Mouse (Mus musculus) urinary bladder, postnatal 10 days (tissue): ENCODE measurements around the gene P4ha1.

ENCODE experiments used
- DNase-seq: peaks from one replicate; pipeline ENCODE4 v3.0.0; 2022; ENCODE audit warnings: low spot score

P4ha1 gene

DNA sequence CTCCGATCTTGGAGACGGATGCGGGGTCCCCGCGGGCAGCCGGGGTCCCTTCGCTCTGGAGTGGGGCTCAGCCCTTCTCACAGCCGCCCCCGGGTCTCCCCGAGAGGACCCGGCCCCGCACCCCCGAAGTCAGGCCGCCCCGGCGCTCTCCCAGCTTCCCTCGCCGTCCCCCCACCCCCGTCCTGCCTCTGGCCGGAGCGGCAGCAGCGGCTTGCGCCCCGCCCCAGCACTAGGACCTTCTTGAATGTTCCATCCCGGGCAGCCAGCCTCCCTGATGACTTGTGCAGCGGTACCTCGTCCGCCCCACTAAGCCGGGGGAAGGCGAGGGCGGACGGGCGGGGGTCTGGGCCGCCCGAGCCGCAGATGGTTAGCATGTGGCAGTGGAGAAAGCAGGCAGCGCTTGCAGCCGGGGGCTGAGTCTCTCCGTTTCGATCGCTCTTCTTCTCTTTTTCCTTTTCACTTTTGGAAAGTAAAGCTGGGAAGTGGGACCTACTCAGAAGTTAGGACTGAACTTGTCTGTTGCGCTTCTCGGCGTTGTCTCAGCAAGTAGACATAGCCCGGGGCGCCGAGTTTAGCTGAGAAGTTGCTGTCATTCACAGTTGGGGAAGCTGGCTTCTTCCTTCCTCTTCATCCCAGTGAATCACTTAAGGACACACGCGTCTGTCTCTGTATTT, 529 bp downstream of the P4ha1 start:
- DNase-seq, result no peak

DNA sequence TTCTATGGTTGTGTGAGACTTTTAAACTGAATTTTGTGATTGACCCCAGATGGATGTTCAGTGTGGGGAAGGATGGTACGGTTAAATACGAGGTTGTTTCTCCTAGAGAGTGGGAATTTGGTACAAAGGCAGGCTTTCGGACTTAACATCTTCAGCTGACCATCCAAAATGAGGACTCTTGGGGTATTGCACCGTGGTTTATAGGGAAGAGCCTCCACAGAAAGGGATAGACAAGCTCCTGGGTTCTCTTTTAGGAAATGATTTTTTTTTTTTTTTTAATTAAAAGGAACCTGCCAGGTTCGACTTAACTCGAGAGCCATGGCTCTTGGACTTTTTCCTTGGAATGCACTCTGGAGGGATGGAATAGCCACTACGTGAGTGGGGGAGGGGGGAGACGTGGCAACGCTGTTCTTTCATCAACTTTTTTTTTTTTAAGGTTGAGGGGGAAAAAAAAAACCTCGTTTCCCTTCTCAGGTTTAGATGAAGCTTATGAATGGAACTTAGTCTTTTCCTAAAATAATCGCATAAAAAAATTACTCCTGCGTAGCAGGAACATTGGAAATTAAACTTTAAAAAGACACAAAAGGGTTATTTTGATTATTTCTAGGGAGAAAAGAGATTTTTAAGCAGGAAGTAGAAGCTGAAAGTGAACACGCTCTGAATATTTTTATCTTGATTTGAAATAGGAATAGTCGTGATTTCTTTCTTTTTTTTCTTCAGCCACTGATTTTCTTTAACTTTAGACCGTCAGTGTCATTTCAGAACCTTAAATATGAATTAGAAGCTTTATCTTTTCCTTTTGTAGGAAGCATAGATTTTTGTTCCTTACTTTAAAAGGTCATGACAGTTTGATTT, 1.4 kb downstream of the P4ha1 start:
- DNase-seq, result no peak

DNA sequence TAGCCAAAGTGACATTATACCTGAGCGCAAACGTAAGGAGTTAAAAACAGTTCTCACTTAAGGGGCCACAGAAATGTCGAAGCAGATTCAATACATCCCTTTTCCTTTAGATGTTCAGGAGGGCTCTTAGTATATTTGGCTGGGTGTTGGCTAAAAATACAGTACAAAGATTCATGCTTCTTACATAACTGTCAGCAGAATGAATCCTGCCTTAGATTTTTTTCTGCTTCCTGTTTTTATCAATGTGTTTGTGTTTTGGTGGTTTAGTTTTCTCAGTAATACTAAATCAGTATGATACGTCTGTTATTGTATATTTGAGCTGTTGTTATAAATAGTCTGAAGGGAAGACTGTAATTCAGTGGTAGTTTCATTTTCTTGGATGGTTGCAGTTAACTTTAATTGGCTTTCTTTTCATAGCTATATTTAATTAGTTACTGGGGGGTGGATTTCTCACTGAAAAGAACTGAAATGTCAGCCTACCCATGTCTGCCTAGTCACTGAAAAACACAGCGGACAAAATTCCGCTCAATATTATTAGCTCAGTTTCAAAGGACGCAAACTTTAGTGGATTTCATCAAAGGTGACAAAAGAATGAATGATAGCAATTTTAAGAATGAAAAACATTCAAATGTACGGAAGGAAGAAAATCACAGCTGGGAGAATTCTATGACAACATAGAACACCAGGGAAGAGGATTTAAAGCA, 3.7 kb downstream of the P4ha1 start:
- DNase-seq, result no peak

- DNase-seq, result no peak
Observed at GRCm38 (mm10) chr10:59327316-59327710, 4.2 kb downstream of the P4ha1 start.

- DNase-seq, result no peak
Observed at GRCm38 (mm10) chr10:59331546-59332256, 8.6 kb downstream of the P4ha1 start.

DNA sequence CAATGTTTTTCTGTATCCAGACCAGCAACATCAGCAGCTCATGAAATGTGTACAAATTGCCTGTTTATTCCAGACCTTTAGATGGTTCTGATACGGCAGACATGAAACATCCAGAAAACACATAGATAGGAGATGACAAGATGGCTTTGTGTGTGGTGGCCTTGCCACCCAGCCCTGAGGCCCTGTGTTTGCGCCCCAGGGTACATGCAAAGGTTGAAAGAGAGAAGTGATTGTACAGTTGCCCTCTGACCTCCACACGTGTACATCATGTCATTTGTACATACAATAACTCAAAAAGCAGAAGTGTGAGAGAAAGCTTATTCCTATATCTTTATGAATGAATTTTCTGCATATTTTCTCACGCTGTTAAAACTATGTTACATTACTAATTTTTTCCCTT, 10.3 kb downstream of the P4ha1 start:
- no peak for DNase-seq

- DNase-seq, result no peak
Observed at GRCm38 (mm10) chr10:59334899-59335798, 12.1 kb downstream of the P4ha1 start.

DNA sequence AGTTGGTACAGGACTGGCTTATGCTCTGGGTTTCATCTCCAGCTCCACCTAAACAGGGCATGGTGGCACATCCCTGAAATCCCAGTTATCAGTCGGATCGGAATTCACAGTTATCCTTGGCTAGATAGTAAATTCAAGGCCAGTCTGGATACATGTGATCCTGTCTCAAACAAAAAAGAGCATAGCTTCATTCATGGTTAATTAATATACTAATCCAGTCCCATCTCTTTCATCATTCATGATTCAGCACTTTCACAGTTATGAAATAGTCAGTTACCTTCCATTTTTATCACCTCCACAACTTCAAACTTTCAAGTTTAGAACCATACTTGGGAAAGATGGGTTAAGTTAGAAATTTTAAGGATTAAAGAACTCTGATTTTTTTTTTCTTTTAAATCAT, 13.0 kb downstream of the P4ha1 start:
- DNase-seq, result no peak

- DNase-seq, result no peak
Observed at GRCm38 (mm10) chr10:59346560-59346959, 23.5 kb downstream of the P4ha1 start.

- DNase-seq, result no peak
Observed at GRCm38 (mm10) chr10:59348200-59348599, 25.1 kb downstream of the P4ha1 start.

DNA sequence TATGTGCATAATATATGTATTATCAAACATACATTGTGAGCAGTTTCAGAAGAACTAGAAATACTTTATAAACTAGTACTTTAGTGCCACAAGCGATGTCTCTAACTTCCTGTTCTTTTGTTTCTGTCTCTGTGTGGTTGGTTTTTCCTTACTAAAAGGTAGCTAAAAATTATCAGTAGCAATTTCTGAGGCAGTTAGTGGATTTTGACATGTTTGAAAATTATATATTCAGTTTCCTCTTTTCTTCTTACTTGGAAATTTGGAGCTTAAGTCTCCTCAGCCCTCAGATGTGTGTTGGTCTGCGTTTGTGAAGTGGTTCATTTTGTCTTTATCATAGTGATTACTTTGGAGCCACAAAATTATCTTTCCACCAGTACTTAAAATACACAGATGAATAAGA, 26.4 kb downstream of the P4ha1 start:
- no peak for DNase-seq

DNA sequence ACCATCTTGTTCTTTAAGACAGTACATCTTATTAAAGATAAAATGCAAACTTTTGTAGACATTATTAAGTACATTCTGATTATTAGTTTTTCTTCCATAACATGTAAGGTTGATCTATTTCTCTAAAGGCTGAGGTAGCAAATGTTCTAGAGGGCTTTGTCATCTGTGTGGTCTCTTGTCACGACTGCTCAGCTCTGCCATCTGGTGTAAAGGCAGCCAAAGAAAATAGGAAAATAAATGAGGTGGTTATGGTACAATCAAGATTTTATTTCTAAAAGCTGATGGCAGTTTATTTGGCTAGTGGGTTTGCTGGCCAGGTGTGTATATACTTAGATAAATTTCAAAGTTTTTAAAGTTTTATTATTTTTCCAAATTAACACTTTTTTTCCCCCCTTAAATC, 30.0 kb downstream of the P4ha1 start:
- no peak for DNase-seq

GRCm38 (mm10) chr10:59354120-59354519, 31.0 kb downstream of the P4ha1 start:
- no peak for DNase-seq

DNA sequence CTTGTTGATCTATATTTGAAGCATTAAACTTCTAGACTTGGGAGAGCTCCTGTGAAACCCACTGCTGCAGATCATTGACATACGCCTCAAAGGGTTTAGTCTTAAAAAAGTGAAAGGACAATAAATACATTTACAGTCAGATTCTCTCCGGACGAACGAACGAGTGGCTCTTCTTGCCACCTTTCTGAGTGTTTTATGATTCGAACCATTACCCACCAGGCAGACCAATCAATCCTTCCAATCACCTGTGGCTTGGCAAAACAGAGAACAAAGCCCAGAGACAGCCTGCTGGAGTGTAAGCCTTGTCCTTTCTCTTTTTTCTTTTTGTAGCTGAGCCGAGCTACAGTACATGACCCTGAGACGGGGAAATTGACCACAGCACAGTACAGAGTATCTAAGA, 31.9 kb downstream of the P4ha1 start:
- DNase-seq, result no peak

GRCm38 (mm10) chr10:59358744-59359143, 35.6 kb downstream of the P4ha1 start:
- DNase-seq, result no peak

GRCm38 (mm10) chr10:59363208-59363607, 40.1 kb downstream of the P4ha1 start:
- no peak for DNase-seq

DNA sequence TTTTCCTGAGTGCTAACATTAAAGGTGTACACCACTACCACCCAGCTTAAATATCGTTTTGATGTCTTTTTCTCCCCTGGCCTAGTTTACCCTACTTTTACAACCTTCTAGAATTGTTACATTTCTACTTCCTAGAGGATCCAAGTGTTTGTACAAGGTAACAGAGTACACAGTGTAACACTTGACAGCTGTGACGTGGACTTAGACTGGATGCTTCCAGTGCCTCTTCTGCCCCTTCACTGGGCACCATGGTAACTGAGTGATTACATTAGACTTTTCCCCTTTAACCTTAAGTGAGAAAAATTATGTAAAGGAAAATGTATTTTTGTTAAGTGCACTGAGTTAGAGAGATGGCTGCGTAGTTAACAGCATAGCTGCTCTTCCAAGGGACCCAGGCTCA, 41.5 kb downstream of the P4ha1 start:
- no peak for DNase-seq

DNA sequence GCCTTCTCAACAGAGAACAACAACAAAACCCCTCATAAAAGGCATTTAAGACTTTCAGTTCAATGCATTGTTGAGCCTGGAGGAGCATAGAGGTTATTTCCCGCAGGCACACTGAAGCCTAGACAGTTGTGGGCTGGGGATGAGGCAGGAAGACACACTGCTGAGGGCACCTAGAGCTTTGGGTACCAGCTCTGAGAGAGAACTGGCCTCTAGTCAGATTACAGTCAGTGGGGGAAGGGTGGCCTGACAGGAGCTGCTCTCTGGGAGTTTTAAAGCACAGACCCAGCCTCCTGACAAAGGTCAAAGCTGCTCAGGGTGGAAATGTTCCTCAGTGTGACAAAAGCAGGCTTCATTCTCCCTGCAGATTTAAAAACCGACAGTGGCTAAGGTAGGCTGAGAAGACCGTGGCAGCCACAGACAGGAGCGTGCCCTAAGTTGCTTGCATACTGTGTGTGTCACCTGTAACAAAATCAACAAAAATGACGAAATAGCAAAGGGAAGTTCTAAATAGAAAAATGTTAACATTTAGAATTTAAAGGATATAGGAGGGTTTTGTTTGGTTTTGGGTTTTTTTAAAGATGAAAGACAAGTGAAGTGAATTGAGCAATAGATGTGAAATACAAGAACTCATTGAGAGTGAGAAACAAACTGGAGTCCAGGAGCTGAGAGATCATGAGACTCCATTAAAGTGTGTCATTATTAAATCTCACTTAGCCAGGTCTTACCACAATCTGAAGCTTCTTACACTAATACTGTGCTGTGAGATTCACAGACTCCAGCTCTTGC, 42.9 kb downstream of the P4ha1 start:
- no peak for DNase-seq

DNA sequence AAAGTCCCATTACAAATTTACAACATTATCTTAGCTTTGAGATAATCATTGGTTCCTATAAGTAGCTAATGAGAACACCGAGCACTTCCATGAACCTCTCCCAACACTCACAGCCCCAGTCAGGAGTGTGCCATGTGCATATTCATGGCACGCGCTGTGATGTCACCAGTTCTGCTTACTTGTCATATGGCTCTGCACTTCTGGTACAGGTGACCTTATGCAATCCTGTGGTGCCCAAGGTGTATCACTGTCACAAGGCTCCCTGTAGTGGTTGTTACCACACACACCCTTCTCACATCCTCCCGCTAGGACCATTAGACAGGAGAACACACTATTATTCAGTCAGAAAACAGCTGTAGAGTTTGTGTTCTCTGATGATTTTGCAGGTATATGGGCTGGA, 43.6 kb downstream of the P4ha1 start:
- no peak for DNase-seq

GRCm38 (mm10) chr10:59367206-59367605, 44.1 kb downstream of the P4ha1 start:
- DNase-seq, result no peak

DNA sequence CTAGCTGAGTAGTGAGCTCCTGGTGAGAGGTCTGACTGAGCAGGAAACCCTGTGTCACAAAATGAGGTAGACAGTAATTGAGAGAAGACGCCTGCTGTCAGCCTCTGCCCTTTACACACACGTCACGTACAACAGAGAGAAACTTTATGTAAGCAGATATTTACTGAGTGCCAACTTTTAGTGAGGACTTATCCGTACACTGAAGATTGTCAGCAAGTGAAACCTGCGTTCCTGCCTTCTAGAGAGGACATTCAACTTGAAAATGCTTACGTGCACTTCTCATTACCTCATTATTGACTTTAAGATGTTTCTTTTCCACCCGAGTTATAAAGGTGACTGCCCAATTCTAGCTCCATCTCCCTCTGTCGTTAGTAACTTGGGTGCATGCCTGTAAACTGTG, 45.6 kb downstream of the P4ha1 start:
- no peak for DNase-seq
